Mouse (Mus musculus): Measurements from ENCODE around the gene Fkbp8.

- TF ChIP-seq CTCF (IDR thresholded peaks at IDR 0.05; ENCODE audit: control insufficient read depth, insufficient read depth, insufficient read length) (no peak), MAX (IDR thresholded peaks at IDR 0.05) (no peak), MYOD1 (IDR thresholded peaks at IDR 0.05; ENCODE audit: control insufficient read depth, insufficient read length, low read depth) (no peak)
These were observed 38.5 kb upstream of the Fkbp8 start for GRCm38 (mm10) chr8:70488931-70489470.
